Mouse (Mus musculus): ENCODE results near the gene Rftn1. TPM values are rescaled to one million over a fixed set of nuclear protein-coding genes. Genes with fewer than 3 reads are reported as not detected.

Gene Rftn1
- polyA plus RNA-seq, 1 experiment, result 24.7 TPM

DNA sequence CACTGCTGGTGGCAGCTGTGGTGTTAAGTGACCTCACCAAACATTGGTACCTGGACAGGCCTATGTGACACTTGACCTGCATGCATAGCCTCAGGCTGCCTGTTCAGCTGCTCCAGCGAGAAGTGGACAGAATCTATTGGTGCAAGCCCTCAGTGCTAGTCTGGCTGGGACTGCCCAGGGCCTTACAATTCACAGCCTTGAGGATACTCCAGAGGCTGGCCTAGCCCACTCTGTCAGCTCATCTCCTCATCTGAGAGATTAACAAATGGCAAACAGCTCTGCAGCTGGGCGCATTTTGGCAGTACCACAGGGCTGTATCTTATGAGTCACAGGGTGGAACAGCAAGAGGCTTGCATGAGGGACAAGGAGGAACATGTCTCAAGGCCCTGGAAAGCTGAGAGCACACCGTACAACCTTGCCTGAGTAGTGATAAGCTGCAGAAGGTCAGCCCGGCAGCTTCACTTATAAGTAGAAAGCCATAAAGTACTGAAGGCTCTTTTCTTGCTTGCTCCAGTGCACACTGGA is 210.7 kb downstream of the Rftn1 start:
- TF ChIP-seq CTCF (IDR thresholded peaks at IDR 0.05; ENCODE audit: extremely low read depth, insufficient read length, insufficient replicate concordance, low read depth, low read length) (no peak), POLR2A (IDR thresholded peaks at IDR 0.05; ENCODE audit: low read depth, low read length) (no peak)

DNA sequence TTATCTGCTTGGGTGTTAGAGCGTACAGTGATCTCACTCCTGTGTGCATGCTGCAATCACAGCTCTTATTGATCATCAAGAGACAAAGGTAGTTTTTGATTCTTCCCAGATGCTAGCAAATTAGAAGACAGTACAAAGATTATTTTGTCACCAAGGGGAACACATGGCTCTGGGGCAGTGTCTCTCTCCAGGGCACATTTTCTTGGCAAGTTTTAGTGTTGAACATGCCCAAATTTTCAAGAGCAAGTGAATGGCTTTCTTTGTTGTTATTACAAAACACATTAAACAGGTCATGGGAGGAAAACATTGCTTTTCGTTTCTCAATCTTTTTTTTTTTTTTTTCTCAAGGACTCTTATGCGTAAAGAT is 213.1 kb downstream of the Rftn1 start:
- WGBS, result 61% methylated on average over 3 of the region's 3 CpGs
- Histone ChIP-seq H3K27ac (ENCODE audit: insufficient read depth, low read depth, low read length) (no peak overlapping the region), H3K36me3 (ENCODE audit: control insufficient read depth, insufficient read depth, low read length) (no peaks in the 10 kb centered on the region), H3K4me1 (ENCODE audit: control insufficient read depth, insufficient read depth, insufficient read length, low read length) (no peaks in the 10 kb centered on the region), H3K4me3 (ENCODE audit: low read depth, low read length) (no peak overlapping the region), H3K27me3 (ENCODE audit: control insufficient read depth, insufficient read depth, low read length) (no peaks in the 10 kb centered on the region)
- TF ChIP-seq POLR2A (IDR thresholded peaks at IDR 0.05; ENCODE audit: low read depth, low read length), result no peak
- no peak for TF ChIP-seq CTCF (IDR thresholded peaks at IDR 0.05; ENCODE audit: extremely low read depth, insufficient read length, insufficient replicate concordance, low read depth, low read length)

More for the DNA sequence above, 210.7 kb downstream of the Rftn1 start:
- no peaks in the 10 kb centered on the region for H3K27me3 ChIP-seq (ENCODE audit: control insufficient read depth, insufficient read depth, low read length)
- WGBS, result 85% methylated on average over 4 of the region's 4 CpGs
- no peaks in the 10 kb centered on the region for H3K36me3 ChIP-seq (ENCODE audit: control insufficient read depth, insufficient read depth, low read length)
- H3K27ac ChIP-seq (ENCODE audit: insufficient read depth, low read depth, low read length), result no peak overlapping the region
- H3K4me3 ChIP-seq (ENCODE audit: low read depth, low read length), result no peak overlapping the region
- peaks cover 5% of the 10 kb centered on the region; the same call in 1 of the 2 replicates for H3K4me1 ChIP-seq (ENCODE audit: control insufficient read depth, insufficient read depth, insufficient read length, low read length)

DNA sequence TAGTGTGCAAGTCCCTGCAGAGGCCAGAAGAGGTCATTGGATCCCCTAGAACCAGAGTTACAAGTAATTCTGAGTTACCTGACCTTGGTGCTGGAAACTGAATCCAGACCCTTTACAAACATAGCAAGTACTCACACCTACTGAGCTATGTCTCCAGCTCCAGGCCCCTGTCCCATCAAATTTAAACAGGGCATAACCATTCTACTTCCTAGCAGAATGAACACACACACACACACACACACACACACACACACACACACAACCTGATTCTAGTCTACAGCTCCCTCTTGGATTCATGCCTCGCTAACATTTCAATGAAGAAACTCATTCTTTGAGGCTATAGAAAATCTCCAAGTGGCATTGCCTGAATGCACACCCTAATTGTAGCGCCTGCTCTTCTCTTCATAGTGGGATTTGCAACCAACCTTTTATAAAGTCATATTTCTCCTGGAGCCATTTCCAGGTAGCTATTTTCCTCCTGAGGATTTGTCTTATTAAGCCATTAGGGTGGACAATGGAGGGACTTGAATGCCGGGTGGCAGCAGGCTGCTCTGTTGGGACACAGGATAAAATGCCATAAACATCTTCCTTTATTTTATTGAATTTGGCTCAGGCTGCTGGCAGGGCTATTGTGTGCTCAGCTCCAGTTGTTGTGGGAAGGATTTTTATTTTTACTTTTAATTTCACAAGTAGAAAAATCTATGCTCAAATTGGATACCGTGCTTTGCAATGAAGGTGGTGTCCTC is 213.6 kb downstream of the Rftn1 start:
- H3K4me1 ChIP-seq (ENCODE audit: control insufficient read depth, insufficient read depth, insufficient read length, low read length), result no peaks in the 10 kb centered on the region
- no peaks in the 10 kb centered on the region for H3K36me3 ChIP-seq (ENCODE audit: control insufficient read depth, insufficient read depth, low read length)
- no peak overlapping the region for H3K27ac ChIP-seq (ENCODE audit: insufficient read depth, low read depth, low read length)
- TF ChIP-seq CTCF (IDR thresholded peaks at IDR 0.05; ENCODE audit: extremely low read depth, insufficient read length, insufficient replicate concordance, low read depth, low read length) (no peak), POLR2A (IDR thresholded peaks at IDR 0.05; ENCODE audit: low read depth, low read length) (no peak)
- 71% methylated on average over 4 of the region's 4 CpGs for WGBS
- no peak overlapping the region for H3K4me3 ChIP-seq (ENCODE audit: low read depth, low read length)
- no peaks in the 10 kb centered on the region for H3K27me3 ChIP-seq (ENCODE audit: control insufficient read depth, insufficient read depth, low read length)

DNA sequence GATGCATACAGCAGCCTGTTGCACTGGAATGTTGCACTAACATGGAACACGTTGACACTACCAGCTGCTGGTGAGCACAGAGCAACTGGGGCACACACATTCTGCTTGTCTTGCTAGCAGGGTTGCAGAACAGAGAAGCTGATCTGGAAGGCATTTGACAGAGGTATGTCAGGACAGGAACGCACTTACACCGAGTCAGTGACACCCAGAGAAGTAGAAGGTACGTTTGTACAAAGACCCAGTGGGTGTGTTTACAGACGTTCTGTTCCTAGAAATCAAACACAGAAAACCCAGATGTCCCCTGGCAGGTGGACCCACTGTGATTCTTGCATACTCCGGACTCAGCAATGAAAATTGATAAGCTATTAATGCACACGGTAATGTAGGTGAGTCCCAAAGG is 215.0 kb downstream of the Rftn1 start:
- Histone ChIP-seq H3K4me1 (ENCODE audit: control insufficient read depth, insufficient read depth, insufficient read length, low read length) (no peaks in the 10 kb centered on the region), H3K27ac (ENCODE audit: insufficient read depth, low read depth, low read length) (no peak overlapping the region), H3K4me3 (ENCODE audit: low read depth, low read length) (no peak overlapping the region), H3K27me3 (ENCODE audit: control insufficient read depth, insufficient read depth, low read length) (no peaks in the 10 kb centered on the region), H3K36me3 (ENCODE audit: control insufficient read depth, insufficient read depth, low read length) (no peaks in the 10 kb centered on the region)
- no peak for TF ChIP-seq POLR2A (IDR thresholded peaks at IDR 0.05; ENCODE audit: low read depth, low read length)
- TF ChIP-seq CTCF (IDR thresholded peaks at IDR 0.05; ENCODE audit: extremely low read depth, insufficient read length, insufficient replicate concordance, low read depth, low read length), result no peak
- WGBS, result 41% methylated on average over 7 of the region's 7 CpGs

DNA sequence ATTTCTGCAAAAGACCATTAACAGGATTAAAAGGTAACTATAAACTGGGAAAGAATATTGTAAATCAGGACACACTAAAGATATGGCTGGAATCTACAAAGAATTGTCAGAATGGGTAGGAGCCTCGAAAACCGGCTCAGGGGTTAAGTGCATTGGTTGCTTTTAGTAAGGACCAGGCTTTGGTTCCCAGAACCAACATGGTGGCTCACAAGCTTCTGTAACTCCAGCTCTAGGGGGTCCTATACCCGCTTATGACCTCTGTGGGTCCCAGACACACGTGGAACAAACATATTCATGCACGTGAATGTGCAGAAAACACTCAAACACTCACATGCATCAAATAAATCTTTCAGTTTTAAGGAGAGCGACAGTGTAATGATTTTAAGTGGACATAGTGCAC is 215.5 kb downstream of the Rftn1 start:
- TF ChIP-seq POLR2A (IDR thresholded peaks at IDR 0.05; ENCODE audit: low read depth, low read length) (no peak), CTCF (IDR thresholded peaks at IDR 0.05; ENCODE audit: extremely low read depth, insufficient read length, insufficient replicate concordance, low read depth, low read length) (no peak)
- WGBS, result 75% methylated on average over 6 of the region's 6 CpGs
- H3K4me3 ChIP-seq (ENCODE audit: low read depth, low read length), result no peak overlapping the region
- no peaks in the 10 kb centered on the region for H3K27me3 ChIP-seq (ENCODE audit: control insufficient read depth, insufficient read depth, low read length)
- H3K27ac ChIP-seq (ENCODE audit: insufficient read depth, low read depth, low read length), result no peak overlapping the region
- H3K36me3 ChIP-seq (ENCODE audit: control insufficient read depth, insufficient read depth, low read length), result no peaks in the 10 kb centered on the region
- H3K4me1 ChIP-seq (ENCODE audit: control insufficient read depth, insufficient read depth, insufficient read length, low read length), result no peaks in the 10 kb centered on the region

DNA sequence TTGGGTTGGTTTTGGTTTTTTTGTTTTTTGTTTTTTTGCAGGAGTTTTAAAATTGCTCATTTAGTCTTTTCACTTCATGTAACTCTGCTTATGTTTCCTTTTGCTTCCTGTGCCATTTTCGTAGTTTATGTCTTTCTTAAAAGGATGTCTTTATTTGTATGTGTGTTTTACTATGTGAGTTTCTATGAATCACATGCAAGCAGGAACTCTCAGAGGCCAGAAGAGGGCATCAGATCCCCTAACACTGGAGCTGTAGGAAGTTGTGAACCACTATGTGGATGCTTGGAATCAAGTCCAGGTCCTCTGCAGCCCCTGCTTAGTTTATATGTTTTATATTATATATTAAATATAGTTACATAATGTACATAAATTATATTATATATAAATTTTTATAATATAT is 218.3 kb downstream of the Rftn1 start:
- H3K27me3 ChIP-seq (ENCODE audit: control insufficient read depth, insufficient read depth, low read length), result no peaks in the 10 kb centered on the region
- TF ChIP-seq CTCF (IDR thresholded peaks at IDR 0.05; ENCODE audit: extremely low read depth, insufficient read length, insufficient replicate concordance, low read depth, low read length) (no peak), POLR2A (IDR thresholded peaks at IDR 0.05; ENCODE audit: low read depth, low read length) (no peak)
- H3K4me1 ChIP-seq (ENCODE audit: control insufficient read depth, insufficient read depth, insufficient read length, low read length), result no peaks in the 10 kb centered on the region
- H3K4me3 ChIP-seq (ENCODE audit: low read depth, low read length), result no peak overlapping the region
- 68% methylated on average over 1 of the region's 1 CpGs for WGBS
- H3K27ac ChIP-seq (ENCODE audit: insufficient read depth, low read depth, low read length), result no peak overlapping the region
- no peaks in the 10 kb centered on the region for H3K36me3 ChIP-seq (ENCODE audit: control insufficient read depth, insufficient read depth, low read length)

DNA sequence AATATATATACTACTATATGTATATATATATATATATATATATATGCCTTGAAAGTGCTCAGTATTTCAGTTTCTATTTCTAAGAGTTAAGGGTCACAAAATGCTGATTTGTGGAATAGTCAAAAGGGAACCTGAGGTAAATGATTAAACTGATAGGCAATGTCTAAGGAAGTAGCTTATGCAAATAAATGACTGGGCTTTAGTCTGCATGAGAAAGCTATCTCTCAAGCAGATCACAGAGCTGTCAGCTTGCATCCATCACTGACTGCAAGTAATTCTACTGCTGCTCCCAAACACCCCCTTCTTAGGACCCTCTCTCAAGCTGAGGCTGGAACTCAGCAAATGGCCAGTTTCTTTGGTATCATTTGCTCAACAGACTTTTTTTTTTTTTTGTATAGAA is 219.4 kb downstream of the Rftn1 start:
- no peak overlapping the region for H3K27ac ChIP-seq (ENCODE audit: insufficient read depth, low read depth, low read length)
- TF ChIP-seq POLR2A (IDR thresholded peaks at IDR 0.05; ENCODE audit: low read depth, low read length) (no peak), CTCF (IDR thresholded peaks at IDR 0.05; ENCODE audit: extremely low read depth, insufficient read length, insufficient replicate concordance, low read depth, low read length) (no peak)
- H3K36me3 ChIP-seq (ENCODE audit: control insufficient read depth, insufficient read depth, low read length), result no peaks in the 10 kb centered on the region
- H3K4me3 ChIP-seq (ENCODE audit: low read depth, low read length), result no peak overlapping the region
- H3K27me3 ChIP-seq (ENCODE audit: control insufficient read depth, insufficient read depth, low read length), result no peaks in the 10 kb centered on the region
- H3K4me1 ChIP-seq (ENCODE audit: control insufficient read depth, insufficient read depth, insufficient read length, low read length), result no peaks in the 10 kb centered on the region
